Mouse (Mus musculus) limb, embryonic 12.5 days (tissue): ENCODE results near the gene Fbl. TPM values are rescaled to one million over a fixed set of nuclear protein-coding genes. Genes with fewer than 3 reads are reported as not detected.
A peak's percentile ranks its signal among the peaks of the same experiment; 100 is the strongest.
"Not testable (repeated sequence)": the region's sequence is repeated elsewhere in the genome, so short reads cannot be mapped to it uniquely, and the experiment has no call there.

Source experiments
- ATAC-seq: fragments of 200-750 bp; cut with Nextera tagmentation; 2 replicates; pipeline ENCODE4 v1.8.0; 2017; ENCODE audit warnings: low read depth, moderate TSS enrichment; ENCODE audit not compliant: insufficient number of reproducible peaks, insufficient read depth, low FRiP score, low TSS enrichment
- H3K27ac ChIP-seq: fragments of 300-500 bp; sonication (generic); 2 replicates; pipeline ENCODE4 v1.5.1; 2016; ENCODE audit warnings: mild to moderate bottlenecking, moderate library complexity
- H3K27me3 ChIP-seq: fragments of 300-500 bp; sonication (generic); 2 replicates; pipeline ENCODE4 v1.6.1; 2016; ENCODE audit warnings: mild to moderate bottlenecking, moderate library complexity
- H3K36me3 ChIP-seq: fragments of 300-500 bp; sonication (generic); 2 replicates; pipeline ENCODE4 v1.6.1; 2016; ENCODE audit warnings: mild to moderate bottlenecking, moderate library complexity
- H3K4me1 ChIP-seq: fragments of 300-500 bp; sonication (generic); replicated peaks from 2 replicates; pipeline ENCODE4 v1.6.1; 2016
- H3K4me2 ChIP-seq: fragments of 300-500 bp; sonication (generic); 2 replicates; pipeline ENCODE4 v1.6.1; 2016; ENCODE audit warnings: mild to moderate bottlenecking, moderate library complexity
- H3K4me3 ChIP-seq: fragments of 300-500 bp; sonication (generic); replicated peaks from 2 replicates; pipeline ENCODE4 v1.5.1; 2016; ENCODE audit warnings: mild to moderate bottlenecking
- H3K9ac ChIP-seq: fragments of 300-500 bp; sonication (generic); replicated peaks from 2 replicates; pipeline ENCODE4 v1.6.1; 2016; ENCODE audit warnings: mild to moderate bottlenecking, moderate library complexity
- H3K9me3 ChIP-seq: fragments of 300-500 bp; sonication (generic); 2 replicates; pipeline ENCODE4 v1.6.1; 2016; ENCODE audit warnings: mild to moderate bottlenecking, moderate library complexity
- WGBS: fragments of 180-500 bp; shearing (Covaris S2); methylation state at CpG from one replicate; pipeline ENCODE4 v1.1.7; 2016; 5-methylcytosine and 5-hydroxymethylcytosine counted together
- polyA plus RNA-seq: library from polyadenylated mRNA; unstranded; fragments of >200 nt; fragmentation: Nextera tagmentation; extraction: Ambion mirVana; gene quantifications from 2 replicates; pipeline ENCODE4 v1.2.1, GENCODE M21; 2016

Gene Fbl
- 159 and 169 TPM in 2 replicates for polyA plus RNA-seq

GRCm38 (mm10) chr7:28169489-28170422 lies at the start of gene Fbl:
Gene Fbl, plus strand, starts transcription at chr7:28169710.
- Histone ChIP-seq H3K27me3 (no peaks in the 10 kb centered on the region), H3K4me2 (peak within 1 kb of the TSS; percentile 82), H3K4me1 (peaks cover 24% of the 10 kb centered on the region), H3K36me3 (peaks cover 3% of the 10 kb centered on the region), H3K27ac (peak within 1 kb of the TSS; percentile 85), H3K4me3 (peak within 1 kb of the TSS; percentile 86), H3K9me3 (peaks cover 8% of the 10 kb centered on the region; the same call in 1 of the 2 replicates), H3K9ac (peak within 1 kb of the TSS; percentile 80)
- ATAC-seq: peak; percentile 72
- WGBS: under 1% methylated on average over 80 of the region's 80 CpGs

- H3K36me3 ChIP-seq: no peaks in the 10 kb centered on the region
- H3K4me2 ChIP-seq: no peak within 1 kb of the TSS
- H3K9me3 ChIP-seq: no peaks in the 10 kb centered on the region
- no peaks in the 10 kb centered on the region for H3K4me1 ChIP-seq
- ATAC-seq: no peak
- no peak within 1 kb of the TSS for H3K9ac ChIP-seq
- no peaks in the 10 kb centered on the region for H3K27me3 ChIP-seq
- no peak within 1 kb of the TSS for H3K4me3 ChIP-seq
- WGBS: 82% methylated on average over 5 of the region's 5 CpGs
- no peak within 1 kb of the TSS for H3K27ac ChIP-seq
Observed at GRCm38 (mm10) chr7:28129166-28129565, 40.3 kb upstream of the Fbl start, which contains the start of gene 9530053A07Rik. Gene 9530053A07Rik, plus strand, starts transcription at chr7:28129466.

- WGBS: 60% methylated on average over 5 of the region's 5 CpGs
- Histone ChIP-seq H3K36me3 (no peaks in the 10 kb centered on the region), H3K9me3 (no peaks in the 10 kb centered on the region), H3K4me1 (no peaks in the 10 kb centered on the region), H3K4me3 (no peak overlapping the region), H3K27me3 (0 out of 2 replicates have a peak, but pooled peaks cover 4% of the 10 kb centered on the region), H3K27ac (no peak overlapping the region), H3K9ac (no peak overlapping the region), H3K4me2 (no peak overlapping the region)
- no peak for ATAC-seq
Observed at GRCm38 (mm10) chr7:28137613-28138012, 31.9 kb upstream of the Fbl start.

GRCm38 (mm10) chr7:28148263-28148662 lies 21.2 kb upstream of the Fbl start:
- Histone ChIP-seq H3K9ac (no peak overlapping the region), H3K27ac (no peak overlapping the region), H3K4me1 (no peaks in the 10 kb centered on the region), H3K9me3 (peaks cover 8% of the 10 kb centered on the region; the same call in 1 of the 2 replicates), H3K27me3 (peaks cover 12% of the 10 kb centered on the region; the same call in 1 of the 2 replicates), H3K4me3 (no peak overlapping the region), H3K36me3 (no peaks in the 10 kb centered on the region), H3K4me2 (no peak overlapping the region)
- 27% methylated on average over 3 of the region's 3 CpGs for WGBS
- ATAC-seq: no peak; the same call in 1 of the 2 replicates

GRCm38 (mm10) chr7:28149841-28150240 lies 19.7 kb upstream of the Fbl start:
- WGBS: 83% methylated on average over 1 of the region's 1 CpGs
- Histone ChIP-seq H3K27me3 (peaks cover 12% of the 10 kb centered on the region; the same call in 1 of the 2 replicates), H3K4me1 (no peaks in the 10 kb centered on the region), H3K27ac (no peak overlapping the region), H3K4me3 (no peak overlapping the region), H3K4me2 (no peak overlapping the region), H3K36me3 (no peaks in the 10 kb centered on the region), H3K9ac (no peak overlapping the region), H3K9me3 (no peaks in the 10 kb centered on the region)
- ATAC-seq: no peak

- H3K36me3 ChIP-seq: no peaks in the 10 kb centered on the region
- H3K4me2 ChIP-seq: no peak overlapping the region
- WGBS: 15% methylated on average over 13 of the region's 13 CpGs
- ATAC-seq: no peak
- no peak overlapping the region for H3K27ac ChIP-seq
- 0 out of 2 replicates have a peak overlapping the region, but pooled peaks have one; percentile 9 for H3K9ac ChIP-seq
- no peaks in the 10 kb centered on the region for H3K9me3 ChIP-seq
- no peak overlapping the region for H3K4me3 ChIP-seq
- H3K4me1 ChIP-seq: no peaks in the 10 kb centered on the region
- H3K27me3 ChIP-seq: peaks cover 12% of the 10 kb centered on the region; the same call in 1 of the 2 replicates
Observed at GRCm38 (mm10) chr7:28151584-28152221, 17.8 kb upstream of the Fbl start.

- H3K36me3 ChIP-seq, H3K9me3 ChIP-seq, H3K4me1 ChIP-seq, H3K27ac ChIP-seq, H3K4me3 ChIP-seq, ATAC-seq, H3K4me2 ChIP-seq, H3K9ac ChIP-seq: not testable (repeated sequence)
- peaks cover 12% of the 10 kb centered on the region; the same call in 1 of the 2 replicates for H3K27me3 ChIP-seq
- WGBS: 42% methylated on average over 5 of the region's 5 CpGs
Observed at GRCm38 (mm10) chr7:28153595-28153994, 15.9 kb upstream of the Fbl start.

GRCm38 (mm10) chr7:28159292-28159691 lies 10.2 kb upstream of the Fbl start:
- no peaks in the 10 kb centered on the region for H3K36me3 ChIP-seq
- H3K9me3 ChIP-seq: no peaks in the 10 kb centered on the region
- no peak overlapping the region for H3K27ac ChIP-seq
- H3K27me3 ChIP-seq: no peaks in the 10 kb centered on the region
- no peak overlapping the region for H3K9ac ChIP-seq
- no peaks in the 10 kb centered on the region for H3K4me1 ChIP-seq
- no peak overlapping the region for H3K4me2 ChIP-seq
- no peak overlapping the region for H3K4me3 ChIP-seq
- no peak for ATAC-seq
- WGBS: 45% methylated on average over 6 of the region's 6 CpGs

- no peaks in the 10 kb centered on the region for H3K9me3 ChIP-seq
- 83% methylated on average over 3 of the region's 3 CpGs for WGBS
- H3K27ac ChIP-seq: no peak overlapping the region
- no peaks in the 10 kb centered on the region for H3K27me3 ChIP-seq
- H3K4me2 ChIP-seq: no peak overlapping the region
- no peaks in the 10 kb centered on the region for H3K4me1 ChIP-seq
- H3K36me3 ChIP-seq: no peaks in the 10 kb centered on the region
- no peak for ATAC-seq
- H3K9ac ChIP-seq: no peak overlapping the region
- no peak overlapping the region for H3K4me3 ChIP-seq
Observed at GRCm38 (mm10) chr7:28159893-28160292, 9.6 kb upstream of the Fbl start.

- WGBS: 50% methylated on average over 9 of the region's 9 CpGs
- no peaks in the 10 kb centered on the region for H3K36me3 ChIP-seq
- ATAC-seq: no peak
- no peak overlapping the region for H3K4me3 ChIP-seq
- H3K27ac ChIP-seq: no peak overlapping the region
- peaks cover 8% of the 10 kb centered on the region; the same call in 1 of the 2 replicates for H3K9me3 ChIP-seq
- H3K4me1 ChIP-seq: no peaks in the 10 kb centered on the region
- no peaks in the 10 kb centered on the region for H3K27me3 ChIP-seq
- H3K4me2 ChIP-seq: no peak overlapping the region
- no peak overlapping the region for H3K9ac ChIP-seq
Observed at GRCm38 (mm10) chr7:28161163-28161749, 8.3 kb upstream of the Fbl start.

- Histone ChIP-seq H3K9ac (no peak overlapping the region), H3K27me3 (no peaks in the 10 kb centered on the region), H3K27ac (no peak overlapping the region), H3K9me3 (peaks cover 8% of the 10 kb centered on the region; the same call in 1 of the 2 replicates), H3K4me1 (peaks cover 11% of the 10 kb centered on the region), H3K4me2 (no peak overlapping the region), H3K4me3 (no peak overlapping the region), H3K36me3 (no peaks in the 10 kb centered on the region)
- no peak for ATAC-seq
- 82% methylated on average over 6 of the region's 6 CpGs for WGBS
Observed at GRCm38 (mm10) chr7:28165406-28165805, 4.1 kb upstream of the Fbl start.
